Mouse (Mus musculus): ENCODE results near the gene Synpr. TPM values are rescaled to one million over a fixed set of nuclear protein-coding genes. Genes with fewer than 3 reads are reported as not detected.

The Synpr gene
- total and polyA plus RNA-seq, 3 experiments, result not detected

DNA sequence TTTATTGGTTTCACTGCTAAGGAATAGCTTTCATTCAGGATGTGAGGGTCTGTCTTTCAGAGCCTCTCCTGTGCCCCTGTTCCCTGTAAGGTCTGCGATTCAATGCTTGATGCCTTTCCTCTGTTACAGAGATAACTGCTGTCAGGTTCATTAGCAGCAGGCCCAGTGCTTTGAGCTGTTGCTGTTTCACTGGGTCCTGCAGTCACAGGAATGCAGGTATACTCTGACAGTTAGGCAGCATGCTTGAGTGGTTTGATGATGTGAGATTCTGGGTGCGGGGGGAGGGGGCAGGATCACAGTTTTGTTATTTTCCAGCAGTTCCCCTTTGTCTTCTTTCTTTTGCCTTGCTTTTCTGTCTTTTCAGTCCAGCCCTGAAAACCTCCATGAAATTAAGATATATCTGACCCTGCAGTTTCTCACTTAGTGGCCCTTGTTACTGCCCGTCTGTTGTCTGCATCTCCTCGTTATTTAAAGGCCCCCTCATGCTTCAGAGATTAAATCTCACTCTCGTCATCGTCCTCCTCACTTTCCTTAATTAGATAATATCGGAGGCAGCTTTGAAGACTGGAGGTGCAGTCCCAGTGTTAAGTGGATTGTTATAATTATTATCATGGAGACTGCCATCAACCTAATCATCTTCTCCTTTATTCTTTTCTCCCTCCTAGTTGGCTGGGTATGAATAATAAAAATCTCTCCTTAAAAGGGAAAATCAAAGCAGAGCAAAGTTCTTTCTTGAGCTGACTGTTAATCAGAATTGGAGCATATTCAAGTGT is 234.8 kb downstream of the Synpr start:
- no peaks in the 10 kb centered on the region for H3K36me3 ChIP-seq (replicated peaks in 1 of 2; ENCODE audit: control insufficient read depth in 1 of 2, insufficient read depth in 1 of 2, low read length in 1 of 2)
- dilution Hi-C loops (cut with MboI; ENCODE audit: extremely low pct_ligation_motif_present, extremely low pct_unique_long_range_greater_than_20kb, low sequenced_read_pairs), result no loop called here
- H3K4me2 ChIP-seq (ENCODE audit: insufficient read depth, low read depth, poor library complexity, severe bottlenecking), result no peak overlapping the region
- H3K9ac ChIP-seq (ENCODE audit: insufficient read depth, low read depth), result no peak overlapping the region
- H3K79me2 ChIP-seq (replicated peaks; ENCODE audit: control insufficient read depth, extremely low read depth, insufficient read depth, poor library complexity, severe bottlenecking), result no peaks in the 10 kb centered on the region
- no peaks in the 10 kb centered on the region for H3K4me1 ChIP-seq (ENCODE audit: control insufficient read depth in 1 of 2, insufficient read depth in 2 of 2)
- H3K27ac ChIP-seq (ENCODE audit: insufficient read depth, low read depth), result no peak overlapping the region
- no peaks in the 10 kb centered on the region for H3K9me3 ChIP-seq (replicated peaks; ENCODE audit: low read length)
- in situ Hi-C loops (cut with MboI; ENCODE audit: low pct_ligation_motif_present, low pct_unique_long_range_greater_than_20kb, low sequenced_read_pairs), result no loop called here
- H3K4me3 ChIP-seq (replicated peaks in 1 of 3; ENCODE audit: low read depth in 2 of 3, low read length in 2 of 3, poor library complexity in 1 of 3), result no peak overlapping the region
- TF ChIP-seq POLR2A (IDR thresholded peaks at IDR 0.05; ENCODE audit: low read depth, low read length), result no peak
- TF ChIP-seq USF2 (conservative IDR thresholded peaks at IDR 0.05; ENCODE audit: low read depth, low read length), result no peak
- TF ChIP-seq ZKSCAN1 (IDR thresholded peaks at IDR 0.05; ENCODE audit: borderline replicate concordance, low read depth, low read length), result no peak
- no peak for TF ChIP-seq RAD21 (IDR thresholded peaks at IDR 0.05; ENCODE audit: low read depth, low read length)
- TF ChIP-seq NELFE (IDR thresholded peaks at IDR 0.05; ENCODE audit: low read depth, low read length), result no peak
- TF ChIP-seq ZMIZ1 (IDR thresholded peaks at IDR 0.05; ENCODE audit: low read depth, low read length), result no peak
- no peak for TF ChIP-seq ZC3H11A (IDR thresholded peaks at IDR 0.05; ENCODE audit: low read depth, low read length)
- TF ChIP-seq E2F4 (IDR thresholded peaks at IDR 0.05; ENCODE audit: insufficient replicate concordance, low read depth, low read length), result no peak
- no peak for TF ChIP-seq CHD1 (IDR thresholded peaks at IDR 0.05; ENCODE audit: low read depth, low read length)
- no peak for TF ChIP-seq ETS1 (conservative IDR thresholded peaks at IDR 0.05; ENCODE audit: low read depth, low read length)
- no peak for TF ChIP-seq POLR2AphosphoS2 (IDR thresholded peaks at IDR 0.05; ENCODE audit: low read depth, low read length)
- no peak for TF ChIP-seq CTCF (conservative IDR thresholded peaks at IDR 0.05 in 1 of 2, IDR thresholded peaks at IDR 0.05 in 1 of 2; ENCODE audit: low read depth in 2 of 2, low read length in 2 of 2)
- TF ChIP-seq MEF2A (IDR thresholded peaks at IDR 0.05; ENCODE audit: borderline replicate concordance, low read depth, low read length), result no peak
- no peak for TF ChIP-seq JUN (IDR thresholded peaks at IDR 0.05; ENCODE audit: insufficient read depth, low read depth, low read length)
- no peak for TF ChIP-seq BHLHE40 (IDR thresholded peaks at IDR 0.05; ENCODE audit: low read depth, low read length)
- no peak for TF ChIP-seq NRF1 (IDR thresholded peaks at IDR 0.05; ENCODE audit: low read depth, low read length)
- TF ChIP-seq TBP (conservative IDR thresholded peaks at IDR 0.05; ENCODE audit: low read depth, low read length), result no peak
- no peak for TF ChIP-seq ELF1 (IDR thresholded peaks at IDR 0.05; ENCODE audit: low read depth, low read length)
- DNase-seq (ENCODE audit: extremely low read depth), result no peak
- H3K27me3 ChIP-seq (replicated peaks), result no peaks in the 10 kb centered on the region

DNA sequence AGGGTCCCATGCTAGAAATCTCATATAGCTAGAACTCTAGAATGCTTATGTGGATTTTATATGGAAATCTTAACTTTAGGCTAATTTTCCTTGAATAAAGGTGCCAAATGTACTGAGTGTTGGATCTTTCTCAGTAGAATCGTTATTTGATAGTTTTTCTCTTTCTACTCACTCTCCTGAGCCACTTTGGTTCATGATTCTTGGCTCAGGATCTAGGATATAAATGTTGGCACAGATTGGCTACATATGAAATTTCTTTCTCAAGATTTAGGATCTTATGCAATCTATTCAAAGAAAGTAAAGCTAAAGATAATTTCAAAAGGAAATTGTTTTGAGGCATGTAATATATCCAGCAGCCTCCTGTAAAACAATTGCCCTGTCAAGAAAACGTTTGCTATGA is 263.2 kb downstream of the Synpr start:
- Histone ChIP-seq H3K4me2 (ENCODE audit: insufficient read depth, low read depth, poor library complexity, severe bottlenecking) (no peak overlapping the region), H3K27me3 (replicated peaks) (no peaks in the 10 kb centered on the region), H3K36me3 (replicated peaks in 1 of 2; ENCODE audit: control insufficient read depth in 1 of 2, insufficient read depth in 1 of 2, low read length in 1 of 2) (no peaks in the 10 kb centered on the region), H3K27ac (ENCODE audit: insufficient read depth, low read depth) (no peak overlapping the region), H3K4me1 (ENCODE audit: control insufficient read depth in 1 of 2, insufficient read depth in 2 of 2) (peaks cover 0 to 14% of the 10 kb centered on the region in 2 experiments; a peak in 2 of 4 replicates), H3K4me3 (replicated peaks in 1 of 3; ENCODE audit: low read depth in 2 of 3, low read length in 2 of 3, poor library complexity in 1 of 3) (no peak overlapping the region), H3K79me2 (replicated peaks; ENCODE audit: control insufficient read depth, extremely low read depth, insufficient read depth, poor library complexity, severe bottlenecking) (no peaks in the 10 kb centered on the region), H3K9me3 (replicated peaks; ENCODE audit: low read length) (no peaks in the 10 kb centered on the region), H3K9ac (ENCODE audit: insufficient read depth, low read depth) (no peak overlapping the region)
- TF ChIP-seq MEF2A (IDR thresholded peaks at IDR 0.05; ENCODE audit: borderline replicate concordance, low read depth, low read length), result no peak
- TF ChIP-seq USF1 (IDR thresholded peaks at IDR 0.05; ENCODE audit: low read depth, low read length), result no peak
- no peak for TF ChIP-seq TCF12 (IDR thresholded peaks at IDR 0.05; ENCODE audit: low read depth, low read length)
- no peak for TF ChIP-seq ZC3H11A (IDR thresholded peaks at IDR 0.05; ENCODE audit: low read depth, low read length)
- no peak for TF ChIP-seq ELF1 (IDR thresholded peaks at IDR 0.05; ENCODE audit: low read depth, low read length)
- DNase-seq (ENCODE audit: extremely low read depth), result no peak
- in situ Hi-C loops (cut with MboI; ENCODE audit: low pct_ligation_motif_present, low pct_unique_long_range_greater_than_20kb, low sequenced_read_pairs), result no loop called here
- dilution Hi-C loops (cut with MboI; ENCODE audit: extremely low pct_ligation_motif_present, extremely low pct_unique_long_range_greater_than_20kb, low sequenced_read_pairs), result no loop called here

Data from CH12.LX (cell line).